Mouse (Mus musculus) midbrain, embryonic 11.5 days (tissue): ENCODE results near the gene Atp2b2. TPM values are rescaled to one million over a fixed set of nuclear protein-coding genes. Genes with fewer than 3 reads are reported as not detected.

ENCODE experiments used
- ATAC-seq: fragments of 200-750 bp; cut with Nextera tagmentation; 2 replicates; pipeline ENCODE4 v1.8.0; 2017; ENCODE audit warnings: moderate TSS enrichment, moderate library complexity; ENCODE audit not compliant: low FRiP score
- DNase-seq: peaks from one replicate; pipeline ENCODE4 v3.0.0; 2015; ENCODE audit warnings: low spot score; ENCODE audit errors: missing footprints
- H3K27ac ChIP-seq: fragments of 300-500 bp; sonication (generic); 2 replicates; pipeline ENCODE4 v1.5.1; 2014; ENCODE audit warnings: low read depth, low read length
- H3K27me3 ChIP-seq: fragments of 300-500 bp; sonication (generic); 2 replicates; pipeline ENCODE4 v1.6.1; 2014; ENCODE audit warnings: mild to moderate bottlenecking, low read length, moderate library complexity, mixed read lengths; ENCODE audit not compliant: control insufficient read depth, insufficient read depth
- H3K36me3 ChIP-seq: fragments of 300-500 bp; sonication (generic); 2 replicates; pipeline ENCODE4 v1.6.1; 2014; ENCODE audit warnings: mild to moderate bottlenecking, low read length, moderate library complexity, mixed read lengths; ENCODE audit not compliant: control insufficient read depth, insufficient read depth
- H3K4me1 ChIP-seq: fragments of 300-500 bp; sonication (generic); 2 replicates; pipeline ENCODE4 v1.6.1; 2014; ENCODE audit warnings: low read length; ENCODE audit not compliant: control insufficient read depth, insufficient read depth
- H3K4me2 ChIP-seq: fragments of 300-500 bp; sonication (generic); 2 replicates; pipeline ENCODE4 v1.6.1; 2014; ENCODE audit warnings: mild to moderate bottlenecking, moderate library complexity
- H3K4me3 ChIP-seq: fragments of 300-500 bp; sonication (generic); 2 replicates; pipeline ENCODE4 v1.5.1; 2014; ENCODE audit warnings: low read depth, low read length
- H3K9ac ChIP-seq: fragments of 300-500 bp; sonication (generic); 2 replicates; pipeline ENCODE4 v1.6.1; 2014; ENCODE audit warnings: low read length
- H3K9me3 ChIP-seq: fragments of 300-500 bp; sonication (generic); 2 replicates; pipeline ENCODE4 v1.6.1; 2016; ENCODE audit warnings: low read length; ENCODE audit not compliant: control insufficient read depth
- WGBS: fragments of 180-500 bp; shearing (Covaris S2); extraction: QIAGEN DNeasy Blood & Tissue Kit; methylation state at CpG from one replicate; pipeline ENCODE4 v1.1.7; 2014; 5-methylcytosine and 5-hydroxymethylcytosine counted together
- polyA plus RNA-seq: library from polyadenylated mRNA; unstranded; fragments of >200 nt; fragmentation: Nextera tagmentation; extraction: Ambion mirVana; gene quantifications from 2 replicates; pipeline ENCODE4 v1.2.1, GENCODE M21; 2014

Gene Atp2b2
- polyA plus RNA-seq, 1 experiment from 2014 or later: 1.7 TPM

- ATAC-seq (no peak), DNase-seq (no peak)
- H3K27me3 ChIP-seq: no peaks in the 10 kb centered on the region
- no peaks in the 10 kb centered on the region; the same call in 1 of the 2 replicates for H3K9me3 ChIP-seq
- no peaks in the 10 kb centered on the region for H3K36me3 ChIP-seq
- no peak overlapping the region for H3K9ac ChIP-seq
- H3K4me2 ChIP-seq: no peak overlapping the region
- H3K27ac ChIP-seq: no peak overlapping the region
- no peak overlapping the region for H3K4me3 ChIP-seq
- no peaks in the 10 kb centered on the region; the same call in 1 of the 2 replicates for H3K4me1 ChIP-seq
Measured at GRCm38 (mm10) chr6:113801233-113801632, 241.2 kb downstream of the Atp2b2 start.

DNA sequence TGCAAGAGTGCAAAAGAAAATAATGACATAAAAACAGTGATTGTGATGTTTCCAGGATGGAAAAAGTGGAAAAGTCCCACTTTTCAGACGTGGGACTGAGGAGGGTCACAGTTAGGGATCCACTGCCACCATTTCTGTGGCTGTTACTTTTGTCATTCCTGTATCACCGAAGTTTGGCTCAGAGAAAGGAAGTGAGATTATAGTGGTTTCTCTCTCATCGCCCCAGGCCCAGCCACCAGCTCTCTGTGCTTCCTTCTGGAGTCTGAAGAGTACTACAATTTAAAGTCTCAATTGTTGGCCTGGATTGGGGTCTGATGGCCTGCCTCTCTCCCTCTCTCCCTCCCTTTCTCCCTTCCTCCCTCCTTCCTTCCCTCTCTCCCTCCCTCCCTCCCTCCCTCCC is 242.5 kb downstream of the Atp2b2 start:
- H3K9ac ChIP-seq: no peak overlapping the region
- H3K27me3 ChIP-seq: no peaks in the 10 kb centered on the region
- H3K4me1 ChIP-seq: no peaks in the 10 kb centered on the region; the same call in 1 of the 2 replicates
- no peaks in the 10 kb centered on the region; the same call in 1 of the 2 replicates for H3K9me3 ChIP-seq
- no peaks in the 10 kb centered on the region for H3K36me3 ChIP-seq
- H3K27ac ChIP-seq: no peak overlapping the region
- no peak overlapping the region for H3K4me2 ChIP-seq
- no peak for DNase-seq
- no peak overlapping the region for H3K4me3 ChIP-seq
- ATAC-seq: no peak
- WGBS: 85% methylated on average over 3 of the region's 3 CpGs

DNA sequence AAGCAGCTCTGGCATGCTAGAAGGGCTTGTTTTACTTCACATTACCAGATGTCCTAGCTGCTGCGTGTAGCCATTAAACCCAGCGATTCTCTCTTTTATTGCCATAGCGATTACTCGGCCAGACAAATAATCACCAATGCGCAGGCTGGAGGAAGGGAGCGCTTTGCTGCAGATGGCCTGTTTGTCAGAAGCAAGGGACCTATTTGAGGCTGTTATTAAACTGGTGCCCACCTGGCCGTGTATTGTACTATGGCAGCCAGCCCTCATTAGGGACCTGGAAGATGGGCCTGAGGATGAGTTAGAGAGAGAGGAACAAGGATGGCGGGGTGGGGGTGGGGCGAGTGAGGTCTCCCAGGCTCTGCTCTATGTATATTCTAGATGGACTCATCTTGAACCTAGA is 243.1 kb downstream of the Atp2b2 start:
- Histone ChIP-seq H3K36me3 (no peaks in the 10 kb centered on the region), H3K4me3 (no peak overlapping the region), H3K4me2 (no peak overlapping the region), H3K4me1 (no peaks in the 10 kb centered on the region; the same call in 1 of the 2 replicates), H3K9me3 (no peaks in the 10 kb centered on the region), H3K27ac (no peak overlapping the region), H3K9ac (no peak overlapping the region), H3K27me3 (no peaks in the 10 kb centered on the region)
- DNase-seq: no peak
- WGBS: 72% methylated on average over 9 of the region's 9 CpGs
- ATAC-seq: no peak

GRCm38 (mm10) chr6:113798921-113799320 is 243.5 kb downstream of the Atp2b2 start:
- H3K27ac ChIP-seq: no peak overlapping the region
- H3K36me3 ChIP-seq: no peaks in the 10 kb centered on the region
- WGBS: 41% methylated on average over 2 of the region's 2 CpGs

GRCm38 (mm10) chr6:113795241-113795702 is 247.1 kb downstream of the Atp2b2 start:
- H3K4me2 ChIP-seq: no peak overlapping the region
- H3K9me3 ChIP-seq: no peaks in the 10 kb centered on the region
- ATAC-seq (no peak), DNase-seq (no peak)
- H3K27me3 ChIP-seq: no peaks in the 10 kb centered on the region
- H3K27ac ChIP-seq: no peak overlapping the region
- H3K4me3 ChIP-seq: no peak overlapping the region
- 35% methylated on average over 4 of the region's 4 CpGs for WGBS
- H3K4me1 ChIP-seq: no peaks in the 10 kb centered on the region; the same call in 1 of the 2 replicates
- H3K36me3 ChIP-seq: no peaks in the 10 kb centered on the region
- no peak overlapping the region for H3K9ac ChIP-seq

More at GRCm38 (mm10) chr6:113798921-113799320, 243.5 kb downstream of the Atp2b2 start:
- Histone ChIP-seq H3K4me1 (no peaks in the 10 kb centered on the region; the same call in 1 of the 2 replicates), H3K4me3 (no peak overlapping the region), H3K27me3 (no peaks in the 10 kb centered on the region), H3K4me2 (no peak overlapping the region), H3K9me3 (no peaks in the 10 kb centered on the region), H3K9ac (no peak overlapping the region)
- ATAC-seq: no peak
- DNase-seq: no peak

GRCm38 (mm10) chr6:113792368-113792767 is 250.0 kb downstream of the Atp2b2 start:
- H3K36me3 ChIP-seq: no peaks in the 10 kb centered on the region
- 80% methylated on average over 5 of the region's 5 CpGs for WGBS
- ATAC-seq (no peak), DNase-seq (no peak)
- no peak overlapping the region for H3K9ac ChIP-seq
- H3K4me1 ChIP-seq: no peaks in the 10 kb centered on the region
- H3K9me3 ChIP-seq: no peaks in the 10 kb centered on the region
- no peak overlapping the region for H3K4me2 ChIP-seq
- no peak overlapping the region for H3K27ac ChIP-seq
- H3K27me3 ChIP-seq: no peaks in the 10 kb centered on the region
- no peak overlapping the region for H3K4me3 ChIP-seq

DNA sequence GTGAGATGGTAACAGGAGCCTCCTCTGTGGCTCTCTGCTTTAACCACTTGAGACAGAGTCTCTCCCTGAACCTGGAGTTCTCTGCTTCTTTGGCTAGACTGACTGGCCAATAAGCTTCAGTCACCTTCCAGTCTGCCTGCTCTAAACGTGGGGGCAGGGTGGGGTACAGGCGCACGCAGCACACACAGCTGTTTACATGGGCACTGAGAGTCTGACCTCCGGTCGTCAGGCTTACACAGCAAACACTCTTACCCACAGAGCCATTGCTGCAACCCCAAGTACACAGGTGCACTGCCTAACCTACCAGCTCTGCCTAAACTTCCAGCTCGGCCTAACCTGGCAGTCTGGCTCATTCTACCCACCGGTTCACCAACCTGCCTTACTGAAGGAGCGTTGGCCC is 251.4 kb downstream of the Atp2b2 start:
- 83% methylated on average over 8 of the region's 8 CpGs for WGBS
- Histone ChIP-seq H3K9ac (no peak overlapping the region), H3K4me1 (no peaks in the 10 kb centered on the region), H3K27me3 (no peaks in the 10 kb centered on the region), H3K4me2 (no peak overlapping the region), H3K9me3 (no peaks in the 10 kb centered on the region), H3K27ac (no peak overlapping the region), H3K4me3 (no peak overlapping the region), H3K36me3 (no peaks in the 10 kb centered on the region)
- no peak for ATAC-seq
- no peak for DNase-seq

DNA sequence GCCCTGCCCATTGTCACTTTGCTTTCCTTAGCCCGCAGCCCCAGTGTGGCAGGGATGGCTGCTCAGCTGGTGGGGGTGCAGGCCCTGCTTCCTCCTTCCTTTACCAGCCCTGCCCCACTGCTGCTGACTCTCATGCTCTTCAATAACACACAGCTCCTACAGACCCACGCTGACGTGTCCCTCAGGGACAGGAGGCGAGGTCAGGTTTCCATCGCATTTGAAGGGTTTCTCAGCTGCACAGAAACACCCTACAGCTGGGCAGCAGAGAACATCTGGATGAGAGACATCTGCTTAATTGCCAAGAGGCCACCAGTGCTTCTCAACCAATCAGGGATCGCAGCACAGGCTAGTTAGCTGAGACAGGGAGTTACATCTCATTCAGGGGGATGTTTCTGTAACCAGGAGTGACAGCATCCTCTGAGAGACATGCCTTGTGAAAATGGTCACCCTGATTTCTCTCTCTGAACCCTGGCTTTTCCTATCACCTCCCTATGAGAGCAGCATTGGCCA is 254.9 kb downstream of the Atp2b2 start:
- whole genome bisulfite sequencing: 47% methylated on average over 6 of the region's 6 CpGs
- H3K27ac ChIP-seq: no peak overlapping the region
- no peaks in the 10 kb centered on the region for H3K4me1 ChIP-seq
- ATAC-seq (no peak), DNase-seq (no peak)
- H3K4me3 ChIP-seq: no peak overlapping the region
- no peak overlapping the region for H3K4me2 ChIP-seq
- no peaks in the 10 kb centered on the region for H3K27me3 ChIP-seq
- H3K9me3 ChIP-seq: no peaks in the 10 kb centered on the region
- no peaks in the 10 kb centered on the region for H3K36me3 ChIP-seq
- H3K9ac ChIP-seq: no peak overlapping the region

DNA sequence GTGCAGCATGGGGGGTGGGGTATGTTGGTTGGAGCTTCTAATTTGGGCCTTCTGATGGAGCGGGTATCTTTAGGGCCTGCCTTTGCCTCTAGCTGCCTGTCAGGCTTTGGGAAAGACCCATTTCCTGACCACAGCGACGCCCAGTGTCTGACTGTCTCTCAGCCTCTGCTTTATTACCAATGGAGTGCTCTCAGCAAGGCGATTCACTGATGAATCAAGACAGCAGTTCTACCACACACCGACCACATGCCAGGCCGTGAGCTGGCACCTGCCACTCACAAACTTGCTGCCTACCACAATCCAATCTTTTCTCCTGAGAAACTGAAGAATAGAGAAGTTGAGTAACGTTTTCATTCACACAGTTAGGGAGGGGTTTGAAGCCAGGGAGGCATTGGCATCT is 256.8 kb downstream of the Atp2b2 start:
- Histone ChIP-seq H3K36me3 (no peaks in the 10 kb centered on the region), H3K4me1 (no peaks in the 10 kb centered on the region), H3K4me2 (no peak overlapping the region; the same call in 1 of the 2 replicates), H3K4me3 (no peak overlapping the region), H3K27me3 (no peaks in the 10 kb centered on the region), H3K9ac (no peak overlapping the region), H3K27ac (no peak overlapping the region), H3K9me3 (no peaks in the 10 kb centered on the region)
- ATAC-seq: no peak
- WGBS: 84% methylated on average over 7 of the region's 7 CpGs
- DNase-seq: no peak
